Comparison of ENCODE assay signal across 25 mouse cellular contexts in genomic region chr11:22349945-22350344, GRCm38 (mm10).
"Had no signal": no experiment of that assay in that cellular context is flagged by ENCODE, and none has a peak within 500 bp of the region (broad histone marks: within the 10 kb centered on the region; RNA-seq: fewer than 3 reads in every experiment).

No protein-coding gene starts in this region.

- H3K27me3 ChIP-seq: heart, embryonic 13.5 days; heart, embryonic 15.5 days; hindbrain, embryonic 13.5 days; hindbrain, embryonic 15.5 days; kidney, embryonic 15.5 days; limb, embryonic 13.5 days; limb, embryonic 15.5 days had no signal

- DNase-seq: gastrocnemius, postnatal 14 days; gastrocnemius, postnatal 36 days; heart, adult 11 months; heart, adult 2 months; heart, postnatal 14 days; heart, postnatal 36 days; kidney, adult 11 months; kidney, adult 2 months; kidney, adult 9 months; kidney, postnatal 14 days; kidney, postnatal 36 days; layer of hippocampus, adult 9-11 months; layer of hippocampus, postnatal 36 days; left cerebral cortex, postnatal 4 days had no signal

- H3K4me3 ChIP-seq: heart, adult 2 months; heart, embryonic 13.5 days; heart, embryonic 15.5 days; hindbrain, embryonic 13.5 days; hindbrain, embryonic 15.5 days; kidney, embryonic 15.5 days; limb, embryonic 13.5 days; limb, embryonic 15.5 days had no signal

- ATAC-seq: hindbrain, postnatal 0 days; intestine, embryonic 16.5 days had no signal

- H3K9ac ChIP-seq: heart, embryonic 13.5 days; heart, embryonic 15.5 days; hindbrain, embryonic 13.5 days; hindbrain, embryonic 15.5 days; kidney, embryonic 15.5 days; limb, embryonic 13.5 days; limb, embryonic 15.5 days had no signal

- H3K4me2 ChIP-seq: heart, embryonic 11.5 days; heart, embryonic 13.5 days; heart, embryonic 15.5 days; hindbrain, embryonic 13.5 days; hindbrain, embryonic 15.5 days; kidney, embryonic 15.5 days; limb, embryonic 13.5 days; limb, embryonic 15.5 days had no signal

- H3K9me3 ChIP-seq: heart, embryonic 13.5 days; heart, embryonic 15.5 days; hindbrain, embryonic 13.5 days; hindbrain, embryonic 15.5 days; kidney, embryonic 15.5 days; limb, embryonic 13.5 days; limb, embryonic 15.5 days had no signal

- H3K27ac ChIP-seq: heart, adult 2 months; heart, embryonic 13.5 days; heart, embryonic 15.5 days; hindbrain, embryonic 13.5 days; hindbrain, embryonic 15.5 days; hindbrain, postnatal 0 days; kidney, embryonic 15.5 days; kidney, postnatal 0 days; limb, embryonic 13.5 days; limb, embryonic 15.5 days had no signal

- H3K36me3 ChIP-seq: heart, embryonic 13.5 days; heart, embryonic 15.5 days; hindbrain, embryonic 13.5 days; hindbrain, embryonic 15.5 days; kidney, embryonic 15.5 days; limb, embryonic 13.5 days; limb, embryonic 15.5 days had no signal
